20 mouse cellular contexts compared by ENCODE assay signal in genomic region chr11:117998356-117998755, GRCm38 (mm10). TPM values are rescaled to one million over a fixed set of nuclear protein-coding genes. Genes with fewer than 3 reads are reported as not detected.
DNase-seq lines count a peak whose midpoint lies in the region; ATAC-seq and TF ChIP-seq lines count a peak whose summit lies in the region.
"Had no signal": no experiment of that assay in that cellular context is flagged by ENCODE, and none has a peak within 500 bp of the region (broad histone marks: within the 10 kb centered on the region; RNA-seq: fewer than 3 reads in every experiment).

No protein-coding gene starts in this region.

- H3K27ac ChIP-seq in heart, embryonic 11.5 days (ENCODE audit: low read depth, low read length): no peak overlapping the region
- peak overlapping the region; percentile 32; the same call in 1 of the 2 replicates for H3K27ac ChIP-seq in lung, postnatal 0 days (ENCODE audit: low read length)
- peak overlapping the region; percentile 44 for H3K27ac ChIP-seq in intestine, embryonic 15.5 days
- H3K27ac ChIP-seq in liver, postnatal 0 days (ENCODE audit: low read depth): 0 out of 2 replicates have a peak overlapping the region, but pooled peaks have one; percentile 2
- no peak overlapping the region for H3K27ac ChIP-seq in kidney, adult 2 months (ENCODE audit: insufficient read depth, low read depth, low read length)
- H3K27ac ChIP-seq: embryonic facial prominence, embryonic 13.5 days; forebrain, embryonic 15.5 days; hindbrain, embryonic 15.5 days; limb, embryonic 10.5 days had no signal

- no peak for DNase-seq in heart, adult 9 months (ENCODE audit: low spot score in 2 of 2)
- peak; percentile 76 for DNase-seq in lung, postnatal 0 days (ENCODE audit: low spot score)
- DNase-seq in lung, adult 2 months: no peak
- no peak for DNase-seq in liver, postnatal 0 days
- no peak for DNase-seq in layer of hippocampus, postnatal 36 days
- DNase-seq in kidney, adult 2 months: no peak
- DNase-seq: adrenal gland, postnatal 14 days; cerebellum, adult 9-11 months; gastrocnemius, postnatal 14 days; heart, postnatal 36 days; kidney, adult 11 months; midbrain, embryonic 14.5 days; right cerebral cortex, postnatal 14 days had no signal

- no peak overlapping the region for H3K4me3 ChIP-seq in heart, embryonic 11.5 days (ENCODE audit: low read depth, low read length)
- H3K4me3 ChIP-seq in lung, postnatal 0 days (ENCODE audit: low read depth, low read length): no peak overlapping the region
- H3K4me3 ChIP-seq in lung, adult 2 months (replicated peaks; ENCODE audit: extremely low read depth, low read depth, low read length): no peak overlapping the region
- H3K4me3 ChIP-seq in intestine, embryonic 15.5 days (replicated peaks): no peak overlapping the region
- H3K4me3 ChIP-seq in liver, postnatal 0 days (ENCODE audit: low read depth, low read length): no peak overlapping the region
- H3K4me3 ChIP-seq in kidney, adult 2 months (ENCODE audit: insufficient read depth, low read depth, low read length): no peak overlapping the region
- H3K4me3 ChIP-seq: embryonic facial prominence, embryonic 13.5 days; forebrain, embryonic 15.5 days; hindbrain, embryonic 15.5 days; limb, embryonic 10.5 days; myocyte had no signal

- H3K36me3 ChIP-seq in heart, embryonic 11.5 days (ENCODE audit: control insufficient read depth, insufficient read depth, low read length): peaks cover 9% of the 10 kb centered on the region
- H3K36me3 ChIP-seq in lung, postnatal 0 days (ENCODE audit: insufficient read depth, low read length): peaks cover 19% of the 10 kb centered on the region; the same call in 1 of the 2 replicates
- H3K36me3 ChIP-seq in intestine, embryonic 15.5 days: peaks cover 15% of the 10 kb centered on the region
- H3K36me3 ChIP-seq in liver, postnatal 0 days (replicated peaks; ENCODE audit: insufficient read depth, low read length): peaks cover 32% of the 10 kb centered on the region
- no peaks in the 10 kb centered on the region; the same call in 1 of the 2 replicates for H3K36me3 ChIP-seq in kidney, adult 2 months (ENCODE audit: control insufficient read depth, insufficient read depth, low read length)

- TF ChIP-seq POLR2A in lung, adult 2 months (IDR thresholded peaks at IDR 0.05; ENCODE audit: borderline replicate concordance, extremely low read depth, low read depth, low read length): no peak
- no peak for TF ChIP-seq POLR2A in kidney, adult 2 months (IDR thresholded peaks at IDR 0.05; ENCODE audit: low read depth, low read length)

- WGBS in heart, embryonic 11.5 days (ENCODE audit: insufficient replicate concordance): 93% methylated on average over 4 of the region's 4 CpGs
- 74% methylated on average over 4 of the region's 4 CpGs for WGBS in lung, postnatal 0 days
- 84% methylated on average over 4 of the region's 4 CpGs for WGBS in lung, adult 2 months
- 80% methylated on average over 4 of the region's 4 CpGs for WGBS in intestine, embryonic 15.5 days
- WGBS in liver, postnatal 0 days (ENCODE audit: insufficient replicate concordance): 91% methylated on average over 4 of the region's 4 CpGs
- WGBS in kidney, adult 2 months: 86% methylated on average over 4 of the region's 4 CpGs

- H3K4me2 ChIP-seq in heart, embryonic 11.5 days: no peak overlapping the region
- H3K4me2 ChIP-seq in lung, postnatal 0 days (replicated peaks; ENCODE audit: low read depth, low read length): no peak overlapping the region
- no peak overlapping the region for H3K4me2 ChIP-seq in intestine, embryonic 15.5 days (replicated peaks)
- H3K4me2 ChIP-seq in liver, postnatal 0 days (ENCODE audit: low read depth, low read length): no peak overlapping the region
- H3K4me2 ChIP-seq: embryonic facial prominence, embryonic 13.5 days; forebrain, embryonic 15.5 days; hindbrain, embryonic 15.5 days had no signal

- H3K9me3 ChIP-seq in heart, embryonic 11.5 days (replicated peaks; ENCODE audit: control insufficient read depth, low read length): no peaks in the 10 kb centered on the region
- H3K9me3 ChIP-seq in lung, postnatal 0 days (ENCODE audit: low read length): no peaks in the 10 kb centered on the region
- H3K9me3 ChIP-seq in intestine, embryonic 15.5 days: no peaks in the 10 kb centered on the region
- H3K9me3 ChIP-seq in liver, postnatal 0 days (ENCODE audit: low read length): no peaks in the 10 kb centered on the region
- H3K9me3 ChIP-seq: embryonic facial prominence, embryonic 13.5 days; forebrain, embryonic 15.5 days; hindbrain, embryonic 15.5 days; limb, embryonic 10.5 days had no signal

- no peak for ATAC-seq in heart, embryonic 11.5 days (replicated peaks; ENCODE audit: insufficient number of reproducible peaks, low FRiP score, low TSS enrichment)
- ATAC-seq in lung, postnatal 0 days: peak; percentile 83
- peak; percentile 64 for ATAC-seq in intestine, embryonic 15.5 days
- no peak for ATAC-seq in liver, postnatal 0 days
- ATAC-seq: forebrain, embryonic 15.5 days had no signal

- H3K9ac ChIP-seq in heart, embryonic 11.5 days (ENCODE audit: low read depth, low read length): 0 out of 2 replicates have a peak overlapping the region, but pooled peaks have one; percentile 22
- no peak overlapping the region for H3K9ac ChIP-seq in lung, postnatal 0 days (replicated peaks; ENCODE audit: low read depth)
- no peak overlapping the region for H3K9ac ChIP-seq in intestine, embryonic 15.5 days
- 0 out of 2 replicates have a peak overlapping the region, but pooled peaks have one; percentile 21 for H3K9ac ChIP-seq in liver, postnatal 0 days (replicated peaks)
- H3K9ac ChIP-seq: embryonic facial prominence, embryonic 13.5 days; forebrain, embryonic 15.5 days; hindbrain, embryonic 15.5 days had no signal

- TF ChIP-seq CTCF in lung, postnatal 0 days (IDR thresholded peaks at IDR 0.05): no peak
- TF ChIP-seq CTCF in lung, adult 2 months (IDR thresholded peaks at IDR 0.05; ENCODE audit: insufficient read depth, low read length): no peak
- no peak for TF ChIP-seq CTCF in liver, postnatal 0 days (IDR thresholded peaks at IDR 0.05; ENCODE audit: low read depth)
- no peak for TF ChIP-seq CTCF in kidney, adult 2 months (conservative IDR thresholded peaks at IDR 0.05; ENCODE audit: insufficient read depth, insufficient read length, low read depth, low read length)

- H3K27me3 ChIP-seq in heart, embryonic 11.5 days (ENCODE audit: control insufficient read depth, insufficient read depth, low read length): no peaks in the 10 kb centered on the region
- no peaks in the 10 kb centered on the region for H3K27me3 ChIP-seq in lung, postnatal 0 days (replicated peaks; ENCODE audit: insufficient read depth, low read length)
- no peaks in the 10 kb centered on the region for H3K27me3 ChIP-seq in intestine, embryonic 15.5 days (replicated peaks)
- H3K27me3 ChIP-seq in liver, postnatal 0 days (ENCODE audit: insufficient read depth, low read length): no peaks in the 10 kb centered on the region
- H3K27me3 ChIP-seq in kidney, adult 2 months (replicated peaks; ENCODE audit: control insufficient read depth, insufficient read depth, low read length): no peaks in the 10 kb centered on the region
- H3K27me3 ChIP-seq: embryonic facial prominence, embryonic 13.5 days; forebrain, embryonic 15.5 days; hindbrain, embryonic 15.5 days had no signal

- peaks cover 56% of the 10 kb centered on the region for H3K4me1 ChIP-seq in heart, embryonic 11.5 days (ENCODE audit: control insufficient read depth, insufficient read depth, low read length)
- peaks cover 28% of the 10 kb centered on the region for H3K4me1 ChIP-seq in lung, postnatal 0 days (ENCODE audit: insufficient read depth, low read depth, low read length)
- H3K4me1 ChIP-seq in lung, adult 2 months (ENCODE audit: control insufficient read depth, insufficient read depth, low read length): peaks cover 46% of the 10 kb centered on the region
- H3K4me1 ChIP-seq in intestine, embryonic 15.5 days (replicated peaks): peaks cover 51% of the 10 kb centered on the region
- peaks cover 40% of the 10 kb centered on the region for H3K4me1 ChIP-seq in liver, postnatal 0 days (ENCODE audit: insufficient read depth)
- peaks cover 22% of the 10 kb centered on the region for H3K4me1 ChIP-seq in kidney, adult 2 months (ENCODE audit: control insufficient read depth, insufficient read depth, low read length)

- TF ChIP-seq EP300 in lung, postnatal 0 days (IDR thresholded peaks at IDR 0.05): no peak
- TF ChIP-seq EP300 in liver, postnatal 0 days (IDR thresholded peaks at IDR 0.05; ENCODE audit: low read depth): no peak

RNA-seq across cellular contexts. Expression of gene Pgs1, which starts 12.3 kb away (rescaled TPM):
- polyA plus RNA-seq in heart, embryonic 11.5 days (2014; fragmentation: Nextera tagmentation; extraction: Ambion mirVana): 26.5 and 27.4 TPM in 2 replicates
- 88.6 and 89.5 TPM in 2 replicates for polyA plus RNA-seq in lung, postnatal 0 days (2015; fragmentation: Nextera tagmentation; extraction: Ambion mirVana)
- 83.2 and 104 TPM in 2 replicates for polyA plus RNA-seq in lung, adult 2 months (2012; rRNA removed)
- 32.6 and 33.5 TPM in 2 replicates for polyA plus RNA-seq in intestine, embryonic 15.5 days (2015; fragmentation: Nextera tagmentation; extraction: Ambion mirVana)
- 9.1 and 10.1 TPM in 2 replicates for polyA plus RNA-seq in liver, postnatal 0 days (2015; fragmentation: Nextera tagmentation; extraction: Ambion mirVana)
- total RNA-seq in layer of hippocampus, postnatal 36 days (2021): 10 to 100 TPM; 75.1 to 79.4 TPM
- 29.7 and 30.4 TPM in 2 replicates for polyA plus RNA-seq in kidney, adult 2 months (2012; rRNA removed)

RNA-seq across cellular contexts. Expression of gene Socs3, which starts 28.5 kb away (rescaled TPM):
- 3.6 and 4.5 TPM in 2 replicates for polyA plus RNA-seq in heart, embryonic 11.5 days (2014; fragmentation: Nextera tagmentation; extraction: Ambion mirVana)
- 27.5 and 57.0 TPM in 2 replicates for polyA plus RNA-seq in lung, postnatal 0 days (2015; fragmentation: Nextera tagmentation; extraction: Ambion mirVana)
- polyA plus RNA-seq in lung, adult 2 months (2012; rRNA removed): 32.1 and 40.6 TPM in 2 replicates
- 18.4 and 19.1 TPM in 2 replicates for polyA plus RNA-seq in intestine, embryonic 15.5 days (2015; fragmentation: Nextera tagmentation; extraction: Ambion mirVana)
- polyA plus RNA-seq in liver, postnatal 0 days (2015; fragmentation: Nextera tagmentation; extraction: Ambion mirVana): 3.5 and 5.8 TPM in 2 replicates
- 1 to 10 TPM; 1.3 to 1.4 TPM for total RNA-seq in layer of hippocampus, postnatal 36 days (2021)
- polyA plus RNA-seq in kidney, adult 2 months (2012; rRNA removed): 4.3 and 5.0 TPM in 2 replicates

Comparison
In these comparisons a context has a peak if more than half of its experiments do, and no peak if none do; other contexts are left out.
1. ATAC-seq: peak in lung, postnatal 0 days (single experiment) and intestine, embryonic 15.5 days (single experiment); none in heart, embryonic 11.5 days (single experiment) and liver, postnatal 0 days (single experiment).
2. H3K27ac ChIP-seq: peak in lung, postnatal 0 days (single experiment), intestine, embryonic 15.5 days (single experiment) and liver, postnatal 0 days (single experiment); none in heart, embryonic 11.5 days (single experiment) and kidney, adult 2 months (single experiment).
3. H3K9ac ChIP-seq: peak in heart, embryonic 11.5 days (single experiment) and liver, postnatal 0 days (single experiment); none in lung, postnatal 0 days (single experiment) and intestine, embryonic 15.5 days (single experiment).